Mouse (Mus musculus) E14TG2a.4 (cell line): ENCODE measurements around the gene Rmnd5b.

ENCODE experiments used
- CTCF ChIP-seq: conservative IDR thresholded peaks from 2 replicates; pipeline ENCODE4 v1.5.1; 2014; ENCODE audit warnings: low read length
- NANOG ChIP-seq: IDR thresholded peaks from 2 replicates; pipeline ENCODE4 v1.6.1; 2014; ENCODE audit warnings: borderline replicate concordance, low read length, mixed read lengths

- TF ChIP-seq CTCF, result no peak
- TF ChIP-seq NANOG, result no peak
These were observed 23.0 kb upstream of the Rmnd5b start for GRCm38 (mm10) chr11:51658705-51659104.
